Mouse (Mus musculus) adrenal gland, adult 8-10 months (tissue): ENCODE measurements around the gene Lzts2. TPM values are rescaled to one million over a fixed set of nuclear protein-coding genes. Genes with fewer than 3 reads are reported as not detected.
"Not testable (repeated sequence)": the region's sequence is repeated elsewhere in the genome, so short reads cannot be mapped to it uniquely, and the experiment has no call there.

Experiments
- DNase-seq: peaks from one replicate; pipeline ENCODE4 v3.0.0; 2022
- total RNA-seq, 4 experiments: library from RNA; stranded (reverse); gene quantifications; 2 replicates each; pipeline ENCODE4 v1.2.4; 2022

Gene Lzts2
- total RNA-seq, 4 experiments from 2014 or later = 100 to 121 (median 110) TPM

DNA sequence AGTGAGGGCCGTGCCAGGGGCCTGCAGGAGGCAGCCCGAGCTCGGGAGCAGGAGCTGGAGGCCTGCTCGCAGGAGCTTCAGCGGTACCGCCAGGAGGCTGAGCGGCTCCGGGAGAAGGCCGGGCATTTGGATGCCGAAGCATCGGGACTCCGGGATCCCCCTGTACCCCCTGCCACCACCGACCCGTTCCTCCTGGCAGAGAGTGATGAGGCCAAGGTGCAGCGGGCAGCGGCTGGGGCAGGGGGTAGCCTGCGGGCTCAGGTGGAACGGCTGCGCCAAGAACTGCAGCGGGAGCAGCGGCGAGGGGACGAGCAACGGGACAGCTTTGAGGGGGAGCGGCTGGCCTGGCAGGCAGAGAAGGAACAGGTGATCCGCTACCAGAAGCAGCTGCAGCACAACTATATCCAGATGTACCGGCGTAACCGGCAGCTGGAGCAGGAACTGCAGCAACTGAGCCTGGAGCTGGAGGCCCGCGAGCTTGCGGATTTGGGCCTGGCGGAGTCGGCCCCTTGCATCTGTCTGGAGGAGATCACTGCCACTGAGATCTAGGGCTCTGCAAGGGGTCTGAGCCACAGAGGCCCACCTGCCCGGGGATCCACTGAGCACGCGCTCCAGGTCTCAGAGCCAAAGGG is 11.8 kb downstream of the Lzts2 start:
- DNase-seq = no peak

DNA sequence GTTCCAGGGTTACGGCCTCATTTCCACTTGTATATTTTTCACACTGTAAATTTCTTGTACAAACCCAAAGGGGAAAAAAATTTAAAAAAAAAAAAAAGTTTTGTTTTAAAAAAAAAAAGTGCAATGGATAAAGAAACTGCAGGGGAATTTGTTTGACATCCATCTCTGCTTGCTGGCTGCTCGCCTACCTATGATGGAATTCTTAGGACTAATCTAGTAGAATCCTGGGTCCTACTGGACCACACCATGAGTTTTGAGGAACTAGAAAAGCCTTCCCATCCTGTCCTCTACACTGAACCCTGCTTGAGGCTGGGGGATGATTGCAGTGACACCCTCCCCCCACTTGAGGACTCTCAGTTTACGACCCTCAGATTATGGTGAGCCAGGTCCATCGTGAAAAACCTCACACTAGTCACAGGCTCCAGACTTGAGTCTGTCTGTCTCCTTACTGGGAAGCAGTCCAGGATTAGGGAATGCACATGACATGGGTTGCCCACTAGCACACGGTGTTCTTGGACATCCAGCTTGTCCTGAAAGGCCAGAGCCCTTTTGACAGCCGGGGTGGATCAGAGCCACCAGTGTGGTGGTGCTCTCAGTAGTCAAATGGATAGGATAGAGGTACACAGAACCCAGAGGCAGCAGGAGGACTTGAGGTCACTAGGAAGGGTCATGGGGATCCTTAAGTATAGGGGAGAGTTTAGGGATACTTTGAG is 12.9 kb downstream of the Lzts2 start:
- no peak for DNase-seq

DNA sequence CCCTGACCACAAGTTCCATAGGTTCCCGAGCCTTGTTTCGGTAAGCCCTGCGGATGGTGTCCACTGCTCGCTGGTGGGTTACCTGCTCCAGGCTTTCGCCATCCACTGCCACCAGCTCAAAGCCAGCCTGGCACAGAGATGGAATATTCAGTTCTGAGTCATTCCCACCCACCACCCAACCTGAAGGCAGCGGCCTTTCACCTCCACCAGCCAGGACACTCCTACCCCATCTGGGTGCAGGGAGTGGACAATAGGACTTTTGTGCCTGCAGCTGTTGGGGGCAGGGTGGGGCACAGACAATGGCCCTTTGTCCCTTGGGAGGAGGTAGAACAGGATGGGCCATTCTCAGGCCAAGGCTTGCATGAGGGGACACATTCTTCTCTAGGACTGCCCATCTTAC is 13.6 kb downstream of the Lzts2 start:
- DNase-seq = no peak

DNA sequence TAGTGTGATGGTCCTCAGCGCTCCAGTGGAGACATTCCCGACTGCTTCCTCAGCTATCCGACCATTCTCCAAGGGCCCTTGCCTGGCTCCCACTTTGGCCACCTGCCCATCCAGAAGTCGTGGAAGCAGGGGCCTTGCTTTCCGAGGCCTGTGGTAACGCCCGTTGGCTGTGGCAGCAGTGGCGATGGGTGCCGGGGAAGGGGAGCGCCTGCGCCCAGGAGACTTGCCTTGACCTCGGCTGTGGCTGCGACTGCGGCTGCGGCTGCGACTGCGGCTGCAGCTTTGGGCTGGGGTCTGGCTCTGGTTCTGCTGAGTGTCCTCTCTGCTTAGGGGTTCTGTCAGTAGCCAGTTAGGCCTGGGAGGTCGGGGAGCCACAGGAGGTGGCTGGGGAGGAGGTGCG is 14.5 kb downstream of the Lzts2 start:
- no peak for DNase-seq

DNA sequence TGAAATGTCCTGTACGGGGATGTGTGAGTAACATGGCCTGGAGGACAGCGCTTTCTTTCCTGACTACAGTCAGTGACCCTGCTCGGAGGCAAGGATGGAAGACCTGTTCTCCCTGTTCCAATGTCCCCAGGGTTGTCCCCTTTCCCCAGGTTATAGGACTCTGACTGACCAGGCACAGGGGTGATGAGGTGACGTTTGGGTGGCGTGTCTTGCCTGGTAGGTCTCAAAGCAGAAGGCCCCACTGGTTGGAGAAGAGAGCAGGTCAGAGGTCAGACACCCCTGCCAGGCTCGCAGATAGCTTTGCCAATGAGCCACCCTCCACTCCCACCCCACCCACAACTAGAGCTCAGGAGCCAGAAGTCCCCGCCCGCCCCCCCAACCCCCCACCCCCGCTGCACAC is 15.4 kb downstream of the Lzts2 start:
- no peak for DNase-seq

DNA sequence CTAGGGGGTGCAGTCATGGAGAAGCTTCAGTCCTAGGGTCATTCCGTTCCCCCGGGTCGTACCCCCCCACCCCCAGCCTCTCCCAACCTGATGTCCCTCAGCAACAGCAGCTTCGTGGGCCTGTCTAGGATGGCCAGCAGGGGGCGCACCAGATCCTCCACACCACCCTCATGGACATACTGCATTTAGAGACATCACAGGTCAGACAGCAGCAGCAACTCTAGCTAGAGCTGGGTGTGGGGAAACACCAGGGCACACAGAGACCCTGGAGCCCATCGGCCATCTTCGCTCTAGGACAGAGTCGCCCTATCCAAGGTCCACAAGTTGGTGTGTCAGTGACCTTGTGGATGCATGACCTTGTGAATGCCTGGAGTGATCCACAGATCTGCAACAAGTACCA is 15.9 kb downstream of the Lzts2 start:
- DNase-seq = no peak

DNA sequence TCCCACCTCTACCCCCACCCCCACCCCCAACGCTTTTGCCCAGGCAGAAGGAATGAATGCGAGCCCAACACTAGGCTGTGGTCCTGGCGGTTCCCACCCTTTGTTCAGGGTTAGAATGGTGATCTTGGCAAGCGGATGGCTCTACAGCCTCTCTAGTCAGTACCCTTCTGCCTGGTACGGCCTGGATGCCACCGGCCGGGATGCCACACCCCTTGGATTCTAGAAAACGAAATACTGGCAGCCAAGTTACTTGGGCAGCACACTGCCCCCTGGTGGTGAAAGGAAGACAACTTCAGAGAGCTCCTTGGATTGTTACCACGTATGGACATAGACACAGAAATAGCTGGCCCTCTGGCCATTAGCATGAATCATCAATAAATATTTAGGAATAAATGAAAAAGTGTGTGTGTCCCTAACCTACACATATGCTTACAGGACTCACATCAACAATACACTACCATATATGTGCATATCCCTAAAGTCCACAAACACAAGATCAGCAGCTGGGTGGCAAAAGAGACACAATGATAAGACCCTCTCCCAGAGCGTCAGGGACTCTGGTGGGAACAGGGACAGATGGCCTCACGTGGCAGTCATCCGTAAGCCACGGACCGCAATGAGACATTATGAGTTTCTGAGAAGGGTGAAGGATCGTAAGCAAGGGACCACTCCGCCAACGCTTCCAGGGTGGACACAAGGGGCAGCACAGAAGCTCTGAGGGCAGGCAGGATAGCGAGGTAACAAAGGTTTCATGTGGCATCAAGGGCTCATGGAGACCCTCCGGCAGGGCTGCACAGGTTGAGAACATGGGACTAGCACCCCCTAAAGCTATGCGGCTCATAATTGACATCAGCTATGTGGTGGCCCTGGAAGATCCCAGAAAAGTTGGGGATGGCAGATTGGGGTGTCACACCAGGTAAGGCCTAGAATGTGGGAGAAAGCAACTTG is 16.8 kb downstream of the Lzts2 start:
- DNase-seq = no peak

DNA sequence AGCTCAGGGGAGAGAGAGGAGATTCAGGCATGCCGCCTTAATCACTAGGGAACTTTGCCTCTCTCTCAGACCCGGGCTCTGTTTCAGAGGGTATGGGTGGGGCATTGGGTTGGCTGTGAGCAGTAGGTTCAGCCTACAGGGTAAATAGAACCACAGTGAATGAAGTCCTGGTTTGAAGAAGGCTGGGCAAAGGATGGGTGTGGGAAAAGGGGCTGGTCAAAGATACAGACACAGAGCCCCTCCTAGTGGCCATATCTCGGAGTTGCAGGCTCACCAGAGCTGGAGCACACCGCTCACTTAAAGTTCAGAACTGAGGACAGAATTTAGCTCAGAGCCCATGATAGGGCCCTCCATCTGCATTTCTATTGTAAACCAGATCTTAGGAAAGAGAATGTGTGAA is 17.6 kb downstream of the Lzts2 start:
- DNase-seq = no peak

DNA sequence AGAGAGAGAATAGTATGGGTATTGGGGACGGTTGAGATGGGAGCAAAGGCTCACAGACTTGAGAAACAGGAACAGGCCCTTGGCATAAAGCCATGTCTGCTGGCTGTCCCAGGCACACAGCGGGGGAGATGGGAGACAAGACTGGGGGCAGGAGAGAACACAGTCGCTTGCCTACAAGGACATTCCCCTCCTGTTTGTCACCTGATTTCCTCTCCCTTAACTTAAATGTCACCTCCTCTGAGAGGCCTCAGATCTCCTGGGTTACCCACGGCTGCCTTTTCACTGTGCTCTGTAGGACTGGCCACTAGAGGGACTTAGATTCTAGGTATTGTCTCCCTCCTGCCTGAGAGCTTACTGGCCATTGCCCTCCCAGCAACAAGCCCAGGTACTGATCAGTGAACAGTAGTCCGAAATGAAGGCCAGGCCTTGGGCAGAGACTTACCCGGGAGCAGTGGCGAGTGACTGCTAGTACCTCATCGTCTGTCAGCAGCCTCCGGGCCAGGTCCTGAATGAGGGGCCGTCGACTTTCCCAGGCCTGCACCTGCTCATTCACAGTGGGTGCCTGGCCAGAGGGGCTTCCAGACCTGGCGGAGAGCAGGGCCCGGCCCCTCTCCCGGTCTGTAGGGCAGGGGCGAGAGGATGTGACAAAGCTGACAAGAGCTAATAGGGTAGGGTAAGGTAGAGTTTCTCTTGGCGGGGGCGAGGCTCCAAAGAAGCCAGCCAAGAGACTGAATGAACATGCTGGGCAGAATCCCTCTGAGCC is 18.5 kb downstream of the Lzts2 start:
- no peak for DNase-seq

DNA sequence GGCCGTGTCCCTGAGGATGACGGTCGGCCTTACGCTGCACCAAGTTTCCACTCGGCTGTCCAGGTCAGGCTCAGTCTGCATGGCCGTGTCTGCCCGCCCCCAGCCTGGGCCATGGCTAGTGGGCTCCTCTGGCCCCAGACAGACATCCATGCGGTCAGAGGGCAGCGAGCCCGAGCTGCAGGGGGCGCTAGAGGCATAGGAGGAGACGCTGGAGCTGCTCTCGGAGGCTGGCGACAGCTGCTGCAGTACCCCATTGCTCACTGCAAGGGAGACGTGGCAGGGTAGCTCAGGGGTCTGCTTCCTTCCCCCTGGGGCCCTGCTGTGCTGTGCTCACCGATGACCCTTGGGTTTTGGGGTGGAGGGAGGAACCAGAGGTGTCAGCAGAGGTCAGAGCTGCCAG is 22.7 kb downstream of the Lzts2 start:
- DNase-seq = no peak

DNA sequence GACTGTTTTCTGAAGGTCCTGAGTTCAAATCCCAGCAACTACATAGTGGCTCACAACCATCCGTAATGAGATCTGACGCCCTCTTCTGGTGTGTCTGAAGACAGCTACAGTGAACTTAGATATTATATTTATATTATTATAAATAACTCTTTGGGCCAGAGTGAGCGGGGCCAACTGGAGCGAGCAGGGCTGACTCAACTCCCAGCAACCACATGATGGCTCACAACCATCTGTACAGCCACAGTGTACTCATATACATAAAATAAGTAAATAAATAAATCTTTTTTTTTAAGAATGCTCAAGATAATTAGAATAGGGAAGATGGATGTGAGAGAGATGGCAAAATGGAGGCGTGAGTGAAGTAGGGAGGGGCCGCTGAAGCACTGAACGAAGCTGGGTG is 24.0 kb downstream of the Lzts2 start:
- not testable (repeated sequence) for DNase-seq

DNA sequence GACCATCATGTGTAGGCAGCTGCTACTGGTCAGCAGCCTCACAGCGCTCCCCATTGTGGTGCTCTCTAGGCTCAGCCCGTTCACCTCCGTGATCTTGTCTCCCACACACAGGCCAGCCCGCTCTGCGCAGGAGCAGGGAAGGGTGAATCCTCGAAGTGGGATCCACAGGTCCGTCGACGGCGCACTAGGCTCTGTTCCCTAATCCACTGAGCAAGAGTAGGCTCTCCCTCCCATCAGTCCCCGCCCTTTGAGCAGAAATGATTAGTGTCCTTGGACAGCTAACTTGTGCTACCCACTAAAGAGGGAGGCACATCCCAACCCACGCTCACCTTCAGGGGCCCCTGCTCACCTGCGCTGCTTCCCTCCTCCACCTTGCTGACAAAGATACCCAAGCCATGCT is 26.0 kb downstream of the Lzts2 start:
- DNase-seq = no peak

DNA sequence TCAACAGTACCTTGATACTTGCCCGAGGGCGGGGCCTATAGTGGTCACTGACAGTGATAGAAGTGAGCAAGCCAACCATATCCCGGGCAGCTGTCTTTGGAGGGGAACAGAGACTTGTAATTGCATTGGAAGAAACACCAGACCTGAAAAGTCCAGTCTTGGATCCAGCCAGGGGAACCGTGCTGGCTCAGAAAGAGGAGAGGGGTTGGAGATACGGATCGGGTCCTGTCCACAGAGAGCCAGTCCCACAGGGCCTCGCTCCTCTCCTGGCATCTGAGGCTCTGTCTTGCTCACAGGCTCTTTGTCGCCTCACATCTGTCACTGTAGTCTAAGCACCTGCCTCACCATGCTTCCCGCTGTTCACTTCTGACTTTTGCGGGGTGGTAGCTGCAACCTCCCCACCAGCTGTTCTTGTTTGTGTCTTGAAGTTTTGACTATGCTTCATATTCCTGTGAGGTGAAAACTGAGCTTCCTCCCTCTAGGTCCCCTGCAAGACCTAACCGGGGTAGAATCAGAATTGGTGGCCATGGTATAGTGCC is 30.2 kb downstream of the Lzts2 start:
- no peak for DNase-seq

DNA sequence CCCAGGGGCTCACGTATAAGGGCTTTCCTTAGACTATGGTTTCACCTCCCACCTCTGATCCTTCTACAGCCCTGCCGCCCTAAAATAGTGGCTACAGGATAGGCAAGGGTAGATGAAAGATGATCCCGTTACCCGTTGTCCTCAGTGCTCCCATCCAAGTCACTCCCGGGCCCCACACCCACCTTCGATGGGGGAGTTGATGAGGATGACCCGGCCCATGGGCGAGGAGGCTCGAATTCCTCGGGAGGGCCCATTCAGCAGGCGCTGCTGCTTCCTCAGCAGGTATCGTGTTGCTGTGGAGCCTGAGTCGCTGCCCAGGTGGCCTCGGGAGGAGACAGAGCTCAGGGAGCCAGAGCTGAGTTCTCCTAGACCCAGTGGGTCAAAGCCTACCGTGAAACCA is 31.0 kb downstream of the Lzts2 start:
- no peak for DNase-seq

DNA sequence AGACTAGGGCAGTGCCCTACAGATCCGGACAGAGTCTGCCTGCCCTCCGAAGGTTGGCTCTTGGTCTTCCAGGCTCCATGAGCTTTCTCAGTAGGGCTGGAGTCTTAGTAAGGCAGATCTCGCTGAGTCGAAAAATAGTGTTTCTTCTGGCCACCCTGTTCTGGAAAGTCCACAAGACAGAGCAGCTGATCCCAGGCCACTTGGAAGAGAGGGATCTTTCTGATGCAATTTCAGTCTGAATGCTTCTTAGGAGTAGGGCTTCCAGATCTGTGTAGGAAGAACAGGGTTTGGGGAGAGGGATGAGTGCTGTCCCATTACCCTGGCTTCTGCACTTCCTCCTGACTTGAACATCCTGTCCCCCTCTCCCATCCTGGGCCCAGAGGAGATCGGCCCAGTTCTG is 31.4 kb downstream of the Lzts2 start, which contains the start of gene Pdzd7:
Gene Pdzd7 (minus strand): TSS at position 67 of the 400 bp plus-strand sequence.
- no peak for DNase-seq

DNA sequence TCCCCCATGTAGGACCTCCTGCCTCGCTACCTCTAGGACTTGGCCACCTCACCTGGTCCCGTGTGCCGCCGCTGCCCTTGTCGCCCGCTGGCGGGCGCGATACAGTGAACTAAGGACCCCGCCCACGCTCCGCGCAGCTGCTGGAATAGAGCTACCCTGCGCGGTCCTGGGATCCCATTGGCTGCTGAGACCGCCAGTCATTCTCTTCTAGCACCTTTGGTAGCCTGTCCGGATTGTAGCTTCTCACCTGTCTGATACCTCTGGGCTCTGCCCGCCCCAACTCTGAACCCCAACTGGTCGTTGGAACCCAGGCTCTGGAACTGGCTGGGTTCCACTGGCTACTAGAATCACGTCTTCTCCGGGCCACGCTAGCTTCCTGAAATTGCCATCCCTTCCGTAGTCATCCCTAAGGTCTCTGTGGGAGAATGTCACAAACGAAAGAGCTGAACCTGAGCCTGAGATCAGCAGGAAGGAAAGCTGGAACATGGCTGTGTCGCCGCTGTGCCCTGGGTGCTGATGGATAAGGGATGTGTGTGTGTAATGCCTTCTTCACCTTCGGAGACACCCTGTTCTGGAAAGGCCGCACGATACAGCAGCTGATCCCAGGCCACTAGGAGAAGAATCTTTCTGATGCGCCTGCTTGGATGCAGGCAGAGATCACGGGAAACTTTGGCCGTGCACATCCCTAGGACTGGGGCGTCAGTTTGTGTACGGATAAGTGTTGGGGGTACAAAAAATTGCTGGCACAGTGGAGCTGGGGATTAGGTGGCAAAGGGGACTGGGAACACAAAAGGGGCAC is 32.5 kb downstream of the Lzts2 start:
- DNase-seq = peak; percentile 80

DNA sequence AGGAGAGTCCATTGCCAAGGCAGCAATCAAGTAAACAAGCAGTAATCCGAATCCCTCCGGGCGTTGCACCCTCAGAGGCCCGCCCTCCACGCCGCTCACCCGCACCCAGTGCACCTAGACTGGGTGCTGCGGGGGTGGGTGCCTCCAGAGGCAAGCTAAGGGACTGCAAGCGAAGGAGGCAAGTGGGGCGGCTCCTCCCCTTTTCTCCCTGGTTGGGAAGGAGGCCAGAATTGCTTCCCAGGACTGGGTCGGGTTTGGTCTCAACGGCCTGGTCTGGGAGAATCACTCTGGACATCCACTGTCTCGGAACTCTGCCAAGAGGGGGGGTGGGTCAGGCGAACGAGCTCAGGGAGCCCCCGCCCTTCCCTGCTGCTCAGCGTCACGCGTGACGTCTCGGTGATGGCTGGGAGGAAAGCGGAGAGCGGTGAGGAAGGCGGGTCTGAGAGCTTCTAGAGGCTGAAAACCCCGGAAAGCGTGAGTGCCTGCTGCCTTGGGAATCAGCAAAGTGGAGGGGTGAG is 33.3 kb downstream of the Lzts2 start, which contains the start of gene Sfxn3:
Gene Sfxn3 (plus strand): TSS at position 87 of the 518 bp plus-strand sequence.
- peak; percentile 94 for DNase-seq

DNA sequence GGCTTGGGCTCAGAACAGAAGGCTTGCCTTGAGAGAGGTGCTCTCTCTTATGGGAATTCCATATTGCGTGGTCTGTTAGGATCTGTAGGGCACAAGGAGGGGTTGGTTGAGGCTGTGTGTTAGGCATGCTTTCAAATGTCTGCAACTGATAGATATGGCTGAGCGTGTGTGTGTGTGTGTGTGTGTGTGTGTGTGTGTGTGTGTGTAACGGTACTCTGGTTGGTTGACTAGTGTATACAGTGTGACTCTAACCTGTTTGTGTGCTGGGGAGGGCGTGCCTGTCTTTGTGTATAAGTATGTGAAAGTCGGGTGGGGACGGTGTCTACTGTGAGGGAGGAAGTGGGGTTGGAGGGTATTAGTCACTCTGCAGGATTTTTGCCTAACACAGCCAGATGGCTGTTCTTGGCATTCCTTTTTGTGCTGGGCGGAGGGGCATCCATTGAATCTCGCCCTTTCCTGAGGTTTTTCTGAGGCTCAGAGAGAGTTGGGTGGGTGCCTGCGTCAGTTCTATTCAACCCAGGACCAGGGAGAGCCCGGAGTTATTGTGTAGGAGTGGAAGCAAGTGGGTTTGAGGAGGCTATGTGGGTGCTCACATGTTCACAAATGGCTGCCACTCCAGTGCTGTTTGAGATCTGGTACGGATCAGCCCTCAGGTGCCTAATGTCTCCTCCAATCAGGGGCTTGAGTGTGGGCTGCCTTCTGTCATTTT is 33.9 kb downstream of the Lzts2 start:
- no peak for DNase-seq

DNA sequence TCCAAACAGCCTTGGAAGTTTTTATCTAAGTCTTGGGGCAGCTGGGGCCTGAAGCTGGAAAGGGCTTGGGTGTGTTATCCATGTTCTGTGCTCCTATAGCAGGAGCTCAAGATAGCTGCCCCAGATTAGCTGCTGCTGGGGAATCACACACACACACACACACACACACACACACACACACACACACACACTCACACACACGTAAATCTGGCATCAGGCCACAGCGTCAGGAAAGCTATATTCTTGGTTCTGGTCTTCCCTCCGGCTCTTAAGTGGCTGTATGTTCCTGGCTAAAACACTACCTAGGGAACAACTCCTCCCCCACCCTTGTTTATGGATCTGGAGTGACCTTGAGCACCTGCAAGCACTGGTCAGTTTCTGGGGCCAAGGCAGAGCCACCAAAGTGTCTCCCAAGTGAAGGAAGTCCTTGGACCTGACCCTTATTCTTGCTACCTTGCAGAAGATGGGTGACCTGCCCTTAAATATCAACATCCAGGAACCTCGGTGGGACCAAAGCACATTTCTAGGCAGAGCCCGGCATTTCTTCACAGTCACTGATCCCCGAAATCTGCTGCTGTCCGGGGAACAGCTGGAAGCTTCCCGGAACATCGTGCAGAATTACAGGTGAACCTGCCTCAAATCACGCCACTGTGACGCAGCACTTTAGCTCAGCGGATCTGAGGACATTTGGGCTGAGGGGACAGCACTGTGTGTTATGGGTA is 34.6 kb downstream of the Lzts2 start:
- no peak for DNase-seq

DNA sequence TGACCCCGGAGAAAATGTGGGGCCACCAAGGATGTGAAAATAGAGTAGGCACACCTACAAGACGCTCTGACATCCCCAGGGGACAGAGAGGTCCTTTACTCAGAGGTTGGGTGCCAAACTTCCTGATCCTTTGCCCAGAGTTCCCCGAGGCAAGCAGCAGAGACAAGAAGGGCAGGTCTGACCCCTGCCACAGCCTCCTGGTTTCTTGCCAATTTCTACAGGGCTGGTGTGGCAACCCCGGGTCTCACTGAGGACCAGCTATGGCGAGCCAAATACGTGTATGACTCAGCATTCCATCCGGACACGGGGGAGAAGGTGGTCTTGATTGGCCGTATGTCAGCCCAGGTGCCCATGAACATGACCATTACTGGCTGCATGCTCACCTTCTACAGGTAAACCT is 35.3 kb downstream of the Lzts2 start:
- DNase-seq = no peak
